Mouse (Mus musculus) gastrocnemius, postnatal 14 days (tissue): Measurements from ENCODE around the gene Eftud2. TPM values are rescaled to one million over a fixed set of nuclear protein-coding genes. Genes with fewer than 3 reads are reported as not detected.

ENCODE experiments used
- DNase-seq: peaks from one replicate; pipeline ENCODE4 v3.0.0; 2021; ENCODE audit warnings: mixed read lengths
- intact Hi-C: fragments of 180-260 bp; cut with DNase I; formaldehyde crosslinking; loops from one replicate; pipeline ENCODE4 v1.15.1; 2025; ENCODE audit warnings: low total_unique reads
- total RNA-seq, 2 experiments: library from RNA; stranded (reverse); gene quantifications; 2 replicates each; pipeline ENCODE4 v1.2.3; 2021

The Eftud2 gene
- total RNA-seq, 2 experiments from 2014 or later, result 31.1 to 31.7 TPM

DNA sequence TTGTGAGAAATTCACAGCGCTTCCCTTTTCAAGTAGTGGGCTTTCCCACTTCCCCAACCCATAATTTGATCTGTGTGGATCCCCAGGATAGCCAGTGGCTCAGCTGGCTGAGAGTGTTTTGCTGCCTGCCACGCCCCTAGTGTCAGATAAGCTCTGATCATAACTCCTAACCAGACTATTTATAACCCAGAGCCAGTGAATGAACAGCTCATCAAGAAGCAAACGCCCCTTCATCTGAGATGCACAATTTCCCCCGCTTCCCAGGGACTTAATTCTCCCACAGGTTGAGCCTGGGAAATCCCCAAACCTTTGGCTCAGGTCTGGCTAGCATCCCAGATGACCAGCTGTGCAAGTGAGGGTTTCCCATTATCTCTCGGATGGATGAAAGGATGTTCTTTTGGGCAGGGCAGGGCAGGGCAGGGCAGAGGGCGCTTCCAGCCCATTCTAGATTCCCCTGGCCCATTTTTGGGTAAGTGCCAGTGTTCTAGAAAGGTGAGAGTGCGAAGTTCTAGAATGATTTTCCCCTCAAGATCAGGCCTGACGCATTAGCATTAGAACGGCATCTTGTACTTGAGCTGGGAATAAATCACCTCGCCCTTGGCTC is 3.9 kb upstream of the Eftud2 start, which contains the start of gene Fam187a:
Gene Fam187a, plus strand, starts transcription at position 554 of the 604 bp plus-strand sequence.
- DNase-seq, result no peak
- intact Hi-C loops, result no loop called here

DNA sequence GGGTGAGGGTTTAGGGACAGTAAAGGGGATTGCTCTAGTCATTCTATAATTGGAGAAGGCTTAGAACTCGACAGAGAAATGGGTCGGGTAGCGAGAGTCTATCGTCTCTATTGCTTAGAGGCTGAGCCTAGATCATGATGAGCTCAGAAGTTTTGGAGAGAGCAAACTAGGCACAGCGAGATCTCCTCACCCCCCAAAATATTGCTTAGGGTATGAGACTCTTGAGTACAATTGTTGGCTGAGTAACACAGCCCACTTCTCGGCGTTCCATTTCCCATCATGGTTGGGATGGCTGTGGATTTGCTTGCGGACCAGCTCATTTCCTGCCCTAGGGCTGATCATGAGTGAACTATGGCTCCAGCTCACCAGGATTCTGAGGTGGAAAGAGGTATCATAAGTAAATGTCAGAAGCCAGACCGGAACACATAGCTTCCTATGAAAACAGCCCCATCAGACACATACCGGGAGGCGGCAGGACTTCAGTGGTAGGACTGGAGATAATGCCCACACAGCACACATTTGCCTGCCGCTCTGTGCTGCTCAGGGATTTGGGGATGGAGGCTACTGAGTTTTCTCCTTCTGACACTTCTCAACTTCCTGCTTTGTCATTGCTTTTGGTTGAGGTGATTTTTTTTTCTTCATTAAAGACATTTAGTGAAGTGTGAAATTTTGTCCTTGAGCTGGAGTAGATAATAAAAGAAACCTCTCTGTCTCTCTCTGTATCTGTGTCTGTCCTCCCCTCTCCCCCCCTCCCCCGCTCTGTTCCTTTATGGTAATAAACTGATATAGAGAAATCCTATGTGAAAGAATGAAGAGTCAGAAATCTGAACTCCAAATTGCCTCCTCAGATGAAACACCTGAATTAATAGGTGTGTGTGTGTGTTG is 771 bp upstream of the Eftud2 start:
- intact Hi-C loops, result no loop called here
- DNase-seq, result no peak

DNA sequence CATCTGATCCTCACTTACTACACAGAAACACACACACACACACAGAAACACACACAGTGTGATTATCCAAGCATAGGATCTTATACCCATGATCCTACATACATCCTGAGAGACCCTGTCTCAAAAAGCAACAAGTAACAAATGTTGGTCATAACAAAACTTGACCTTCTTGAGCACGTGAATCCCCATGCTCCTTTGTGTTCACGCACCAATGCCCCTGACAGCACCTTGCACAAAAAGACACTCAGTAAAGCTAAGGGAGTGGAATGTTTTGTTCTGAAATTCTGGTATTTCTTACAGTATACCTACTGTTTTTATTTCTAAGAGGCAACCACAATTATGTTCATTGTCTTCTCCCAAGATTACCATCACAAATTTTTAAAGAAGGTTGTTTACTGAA is 1.2 kb downstream of the Eftud2 start:
- intact Hi-C loops, result no loop called here
- no peak for DNase-seq

DNA sequence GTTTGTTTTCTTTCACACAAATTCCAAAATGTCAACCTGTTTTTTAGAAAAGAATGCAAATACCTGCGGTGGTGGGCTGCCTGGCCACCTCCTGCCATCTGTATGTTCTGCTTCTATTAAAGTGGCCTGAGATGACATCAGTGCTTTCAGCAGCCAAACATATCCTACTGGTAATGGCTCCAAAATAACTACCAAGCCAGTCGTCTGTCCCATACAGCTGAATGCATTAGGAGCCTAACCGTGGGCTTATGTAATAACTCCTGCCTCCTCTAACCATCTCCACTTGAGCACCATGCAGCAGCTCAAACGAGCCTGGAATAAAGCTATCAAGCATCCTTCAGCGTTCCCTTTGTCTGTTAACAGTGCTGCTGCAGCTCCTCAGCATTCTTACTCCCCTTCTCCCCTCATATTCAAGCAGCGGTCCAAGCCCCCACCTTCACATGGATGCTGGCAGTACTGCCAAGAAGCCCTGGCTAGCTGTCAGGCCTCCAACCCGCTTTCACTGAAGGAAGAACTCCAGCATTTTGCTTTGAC is 5.9 kb downstream of the Eftud2 start:
- DNase-seq, result no peak
- intact Hi-C loops, result no loop called here

DNA sequence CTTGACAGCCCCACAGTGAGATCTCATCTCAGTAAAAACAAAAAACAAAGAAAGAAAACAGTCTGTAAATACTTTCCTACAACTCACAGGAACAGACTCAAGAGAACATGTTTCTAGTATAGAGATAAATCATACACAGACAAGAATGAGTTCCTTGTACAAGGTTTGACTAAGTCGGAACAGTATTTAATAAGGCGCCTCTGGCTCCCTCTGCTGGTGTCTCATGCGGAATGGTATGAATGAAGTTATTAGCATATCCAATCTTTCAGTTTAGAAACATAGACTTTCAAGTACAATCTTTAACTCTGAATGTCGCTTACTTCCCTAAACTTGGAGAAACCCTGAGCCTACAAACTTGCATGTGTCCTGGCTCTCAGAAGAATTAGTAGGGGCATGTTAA is 16.5 kb downstream of the Eftud2 start:
- DNase-seq, result peak; percentile 66
- intact Hi-C loops, result no loop called here

DNA sequence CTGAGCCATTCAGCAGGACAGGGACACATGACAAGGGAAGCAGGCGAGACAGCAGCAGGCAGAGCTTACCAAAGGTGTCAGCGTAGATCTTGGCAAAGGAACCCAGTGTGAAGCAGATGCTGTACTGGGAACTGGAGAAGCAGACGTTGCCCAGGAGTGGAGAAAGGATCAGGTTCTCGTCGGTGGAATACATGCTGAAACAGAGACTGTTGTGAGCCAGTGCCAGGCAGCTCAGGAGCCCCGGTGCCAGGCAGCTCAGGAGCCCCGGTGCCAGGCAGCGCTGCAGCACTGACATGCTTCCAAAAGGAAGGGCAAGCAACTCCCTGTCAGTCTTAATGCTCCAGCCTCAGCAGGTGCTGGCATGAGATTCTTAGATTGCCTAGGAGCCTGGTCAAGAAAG is 20.9 kb downstream of the Eftud2 start:
- peak; percentile 56 for DNase-seq
- intact Hi-C loops, result no loop called here

DNA sequence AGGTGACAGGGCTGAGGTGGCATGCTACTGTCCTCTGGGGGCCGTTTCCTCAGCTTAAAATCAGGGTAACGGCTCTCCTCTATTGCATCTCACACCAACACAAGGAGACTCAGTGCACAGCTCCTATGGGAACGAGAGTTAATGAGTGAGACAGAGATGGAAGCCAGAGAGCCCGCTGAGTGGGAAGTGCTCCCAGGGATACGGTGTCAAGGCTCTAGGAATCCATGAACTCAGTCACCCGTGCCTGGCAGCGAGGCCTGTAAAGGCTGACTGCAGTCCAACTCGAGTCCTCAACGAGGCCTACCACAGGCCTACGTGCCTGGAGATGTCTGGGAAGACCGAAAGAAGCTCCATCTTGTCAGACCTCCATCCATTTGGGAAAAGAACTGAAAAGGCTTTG is 21.8 kb downstream of the Eftud2 start:
- peak; percentile 45 for DNase-seq
- intact Hi-C loops, result no loop called here

DNA sequence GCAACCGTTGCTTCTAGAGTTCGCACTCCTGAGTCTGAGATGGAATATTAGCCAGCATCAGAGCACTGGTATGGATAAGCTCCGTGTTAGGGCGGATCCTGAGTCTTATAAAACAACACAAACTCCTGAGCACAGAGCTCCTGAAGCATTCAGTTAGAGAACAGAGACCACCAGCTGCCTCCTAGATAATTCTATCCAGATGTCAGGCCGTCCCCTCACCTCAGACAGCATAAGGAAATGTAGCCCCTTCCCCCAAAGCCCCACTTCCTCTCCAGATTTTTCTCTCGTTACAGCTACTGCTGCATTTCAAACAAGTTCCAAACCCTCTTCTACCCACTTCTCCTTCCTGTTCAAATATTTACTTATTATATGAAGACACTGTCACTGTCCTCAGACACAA is 24.8 kb downstream of the Eftud2 start:
- DNase-seq, result no peak
- intact Hi-C loops, result no loop called here

DNA sequence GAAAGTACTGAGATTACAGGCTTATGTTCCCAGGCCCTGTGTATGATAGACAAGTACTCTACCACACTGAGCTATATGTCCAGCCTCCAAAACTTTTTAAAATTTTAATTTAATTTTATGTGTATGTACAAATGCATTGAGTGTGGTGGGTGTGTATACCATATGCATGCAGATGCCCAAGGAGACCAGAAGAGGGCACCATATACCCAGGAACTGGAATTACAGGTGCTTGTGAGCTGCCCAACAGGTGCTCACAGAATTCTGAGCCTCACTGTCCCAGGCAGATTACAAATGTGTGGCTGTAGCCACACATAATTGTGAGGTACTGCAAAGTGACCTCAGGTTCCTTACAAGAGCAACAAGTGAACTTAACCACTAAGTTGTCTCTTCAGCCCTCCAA is 27.0 kb downstream of the Eftud2 start:
- intact Hi-C loops, result loop anchor here (2.0 kb wide), 1 partner anchor 77 kb away; no protein-coding TSS in a partner anchor
- no peak for DNase-seq

DNA sequence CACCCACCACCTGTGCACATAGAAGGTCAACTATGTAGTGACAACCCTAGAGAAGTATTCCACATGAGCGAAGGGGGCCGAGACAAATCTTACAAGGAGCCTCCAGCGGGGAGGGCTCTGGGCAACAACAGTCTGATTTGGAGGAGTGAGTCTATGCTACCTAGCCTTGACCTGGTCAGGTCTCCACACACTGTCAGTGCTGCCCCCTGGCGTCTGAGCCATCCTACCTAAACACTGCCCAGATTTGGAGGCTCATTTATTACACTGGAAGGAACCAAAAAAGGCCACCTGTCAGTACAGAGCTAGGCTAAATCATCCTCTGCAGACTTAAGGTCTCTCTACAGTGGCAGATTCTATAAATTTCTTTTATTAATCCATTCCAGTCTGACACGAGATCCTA is 28.9 kb downstream of the Eftud2 start:
- intact Hi-C loops, result loop anchor here (2.0 kb wide), 1 partner anchor 75 kb away; no protein-coding TSS in a partner anchor
- DNase-seq, result peak; percentile 73

DNA sequence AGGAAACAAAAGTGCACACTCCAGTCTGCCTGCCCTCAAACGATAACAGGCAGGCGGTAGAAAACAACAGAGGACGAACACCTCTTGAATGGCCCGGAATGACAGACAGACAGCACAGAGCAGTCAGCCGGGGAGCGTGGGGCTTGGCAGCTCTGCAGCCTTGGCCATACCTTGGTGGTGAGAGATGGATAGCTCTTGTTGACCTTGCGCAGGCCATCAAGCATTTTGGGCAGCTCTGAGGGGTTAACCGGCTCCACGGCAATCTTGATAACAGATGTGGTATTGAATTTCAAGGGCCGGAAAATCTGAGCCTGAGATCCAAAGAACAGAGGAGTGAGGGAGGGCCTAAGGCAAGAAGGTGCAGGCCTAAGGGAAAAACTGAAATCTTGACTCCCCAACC is 34.9 kb downstream of the Eftud2 start:
- intact Hi-C loops, result no loop called here
- no peak for DNase-seq

DNA sequence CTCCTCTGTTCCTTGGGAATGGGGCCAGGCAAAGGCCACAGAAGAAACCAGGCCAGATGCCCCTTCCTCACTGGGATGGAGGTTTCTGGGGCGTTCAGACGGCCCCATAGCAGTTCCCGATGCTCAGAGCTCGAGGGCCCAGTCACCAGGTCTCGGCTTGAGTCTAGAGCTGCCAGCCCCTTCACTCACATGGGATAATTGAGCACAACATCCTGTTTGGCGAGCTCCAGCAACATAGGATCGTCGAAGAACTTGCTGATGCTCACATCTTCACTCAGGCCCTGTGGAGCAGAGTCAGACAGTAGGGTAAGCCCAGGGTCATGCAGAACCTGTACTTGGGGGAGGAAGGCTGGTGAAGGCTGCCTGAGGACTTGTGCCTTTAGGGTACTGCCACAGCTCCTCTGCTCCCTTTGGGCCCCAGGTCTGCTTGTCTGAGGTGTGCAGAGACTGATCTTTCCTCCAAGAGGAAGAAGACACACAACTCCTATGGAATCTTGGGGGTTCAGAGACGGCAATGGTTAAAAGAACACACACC is 42.1 kb downstream of the Eftud2 start:
- intact Hi-C loops, result no loop called here
- no peak for DNase-seq

DNA sequence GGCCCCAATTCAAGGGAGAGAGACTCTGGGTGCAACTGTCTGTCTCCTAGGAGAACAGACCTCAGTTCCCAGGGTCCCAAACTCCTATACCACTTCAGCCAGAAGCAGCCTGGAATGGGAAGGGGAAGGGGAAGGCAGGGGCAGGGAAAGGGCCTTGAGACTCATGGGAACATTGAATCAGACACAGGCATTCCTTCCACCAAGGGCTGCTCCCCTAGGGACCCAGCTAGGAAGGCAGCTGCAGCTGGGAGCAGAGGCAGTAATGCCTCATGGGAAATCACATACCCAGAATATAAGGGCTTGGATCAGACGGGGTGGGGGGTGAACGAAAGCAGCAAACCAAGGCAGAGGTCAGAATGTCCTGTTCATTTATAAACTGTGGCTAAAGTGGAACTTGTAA is 42.7 kb downstream of the Eftud2 start:
- DNase-seq, result no peak
- intact Hi-C loops, result no loop called here

DNA sequence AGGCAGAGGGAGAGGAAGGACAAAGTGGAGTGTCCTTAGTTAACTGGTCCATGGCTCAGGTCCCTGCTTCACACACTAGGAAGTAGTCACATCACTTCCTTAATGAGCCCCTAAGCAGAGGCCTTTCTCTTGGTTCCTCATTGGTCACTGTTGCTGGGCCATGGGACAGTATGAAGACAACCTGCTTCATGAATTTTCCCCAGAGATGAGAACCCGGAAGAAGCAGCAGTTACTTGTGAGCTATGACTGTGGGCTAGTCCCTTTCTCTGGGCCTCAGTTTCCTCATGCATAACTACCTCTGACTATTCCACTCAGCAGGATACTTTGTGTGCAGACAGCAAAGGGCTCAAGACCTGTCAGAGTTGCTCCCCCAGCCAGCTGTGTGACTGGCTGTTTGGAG is 43.4 kb downstream of the Eftud2 start:
- no peak for DNase-seq
- intact Hi-C loops, result no loop called here

DNA sequence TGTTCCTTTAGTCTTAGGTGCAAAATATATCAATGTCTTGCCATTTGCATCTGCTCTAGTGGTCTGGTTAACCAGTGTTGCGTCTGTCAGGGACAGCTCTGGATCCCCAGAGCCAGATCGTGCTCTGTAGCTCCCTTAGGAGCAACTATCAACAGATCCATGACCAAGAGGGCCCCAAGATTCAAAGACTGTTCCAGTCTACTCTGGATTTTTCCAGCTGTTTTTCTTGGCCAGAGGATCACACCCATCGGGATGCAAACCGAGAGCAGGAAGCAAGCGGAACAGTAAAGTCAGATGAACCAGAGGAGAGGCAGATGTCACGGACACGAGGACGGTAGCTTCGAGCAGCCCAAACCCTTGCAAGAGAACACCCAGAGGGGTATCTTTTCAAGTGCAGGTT is 44.6 kb downstream of the Eftud2 start:
- intact Hi-C loops, result no loop called here
- no peak for DNase-seq

DNA sequence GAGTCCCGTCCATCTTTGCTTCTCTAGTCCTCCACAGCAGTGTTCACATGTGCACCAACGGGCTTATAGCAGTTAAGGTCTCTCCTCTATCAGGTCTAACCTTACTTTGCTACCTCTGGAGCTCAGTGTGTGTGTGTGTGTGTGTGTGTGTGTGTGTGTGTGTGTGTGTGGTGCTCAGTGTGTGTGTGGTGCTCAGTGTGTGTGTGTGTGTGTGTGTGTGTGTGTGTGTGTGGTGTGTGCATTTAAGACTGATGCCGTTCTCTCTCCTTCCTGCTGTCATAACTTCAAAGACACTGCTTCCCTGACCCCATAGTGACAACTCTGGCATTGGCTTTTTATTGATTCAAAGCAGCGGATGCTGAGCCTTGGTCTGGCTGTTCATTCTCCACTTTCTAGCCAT is 45.2 kb downstream of the Eftud2 start, which contains the start of gene Higd1b:
Gene Higd1b, plus strand, starts transcription at position 301 of the 400 bp plus-strand sequence.
- intact Hi-C loops, result no loop called here
- no peak for DNase-seq

DNA sequence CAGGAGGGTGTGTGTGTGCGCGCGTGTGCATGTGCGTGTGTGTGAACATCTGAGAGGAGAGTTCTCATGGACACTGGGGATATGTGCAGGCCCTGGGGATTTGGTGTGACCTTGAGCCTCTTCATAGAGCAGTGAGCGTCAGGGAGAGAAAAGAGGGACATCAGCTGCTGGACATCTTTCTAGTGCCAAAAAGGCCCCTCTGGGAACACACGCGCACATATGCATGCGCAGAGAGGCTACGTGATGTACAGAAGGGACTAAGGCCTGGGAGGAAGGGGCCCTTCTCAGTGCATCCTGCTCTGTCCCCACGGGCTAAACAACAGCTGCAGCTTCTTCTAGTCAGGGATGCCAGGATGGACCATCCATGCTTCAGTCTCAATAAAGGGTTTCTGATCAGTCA is 46.6 kb downstream of the Eftud2 start:
- no peak for DNase-seq
- intact Hi-C loops, result no loop called here

DNA sequence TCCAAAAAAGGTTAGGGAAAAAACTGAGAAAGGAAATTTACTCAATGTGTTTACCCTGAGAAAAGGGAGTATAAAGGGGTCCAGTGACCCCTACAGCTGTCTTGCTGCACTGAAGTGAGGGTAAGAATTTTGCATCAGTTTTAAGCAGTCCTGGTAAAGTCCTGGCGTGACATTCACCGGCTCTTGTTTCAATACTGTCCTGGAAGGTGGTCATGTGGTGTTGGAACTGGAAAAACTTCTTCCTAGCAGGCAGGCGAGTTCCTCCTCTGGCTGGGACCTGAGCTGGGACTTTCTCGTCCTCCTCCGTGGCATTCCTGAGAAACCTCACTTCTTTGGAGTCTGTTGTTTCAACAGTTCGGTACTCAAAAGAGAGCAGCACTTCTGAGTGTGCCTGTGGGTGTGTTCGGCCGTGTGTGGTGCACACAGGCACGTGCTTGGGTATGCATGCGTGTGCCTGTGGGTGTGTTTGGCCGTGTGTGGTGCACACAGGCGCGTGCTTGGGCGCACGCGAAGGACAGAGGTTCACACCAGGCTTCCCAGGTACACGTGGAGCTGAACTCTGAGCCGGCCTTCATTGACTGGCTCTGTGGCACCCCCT is 48.0 kb downstream of the Eftud2 start:
- intact Hi-C loops, result no loop called here
- DNase-seq, result no peak

DNA sequence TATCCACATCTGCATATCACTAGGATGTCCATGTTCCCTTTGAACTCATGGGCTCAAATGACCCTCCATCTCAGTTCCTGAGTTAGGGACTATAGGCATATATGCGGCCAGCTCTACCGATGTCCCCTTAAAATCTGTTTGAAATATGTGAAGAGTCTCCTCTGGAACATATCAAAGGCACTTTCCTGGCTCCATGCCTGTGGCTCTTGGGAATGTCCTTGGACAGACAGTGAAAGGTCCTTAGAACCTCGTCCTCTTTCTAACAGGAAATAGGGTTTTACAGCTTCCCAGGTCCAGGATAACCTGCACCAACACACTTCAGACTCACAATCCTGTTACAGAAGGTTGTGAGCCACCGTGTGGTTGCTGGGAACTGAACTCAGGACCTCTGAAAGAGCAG is 50.5 kb downstream of the Eftud2 start:
- intact Hi-C loops, result no loop called here
- no peak for DNase-seq

DNA sequence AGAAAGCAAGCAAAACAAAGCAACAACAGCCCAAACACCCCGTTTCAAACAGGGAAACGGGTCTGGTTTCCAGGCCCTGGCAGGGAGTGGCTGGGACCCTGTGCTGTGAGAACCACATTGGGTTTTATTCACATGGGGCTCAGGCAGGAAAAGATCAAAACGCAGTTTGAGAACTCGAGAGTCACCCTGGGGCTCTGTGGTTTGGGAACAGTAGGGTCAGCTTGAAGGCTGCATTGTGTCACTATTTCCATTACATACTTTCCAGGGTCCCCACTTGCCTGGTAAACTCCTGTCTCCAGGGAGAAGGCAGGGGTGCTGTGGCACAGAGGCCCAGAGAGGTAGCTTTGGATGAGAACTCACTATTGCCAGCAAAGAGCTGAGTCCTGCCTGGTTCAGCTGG is 53.7 kb downstream of the Eftud2 start:
- intact Hi-C loops, result no loop called here
- no peak for DNase-seq
